Mouse (Mus musculus): ENCODE measurements at regions not wholly inside any gene's neighbourhood (a gene's known extent, or its start where the extent isn't known, plus 50 kb on each side); places are given as distances from the start of the nearest gene placed in this dataset.

- TF ChIP-seq CTCF (IDR thresholded peaks at IDR 0.05 in 2 of 3, conservative IDR thresholded peaks at IDR 0.05 in 1 of 3; ENCODE audit: control insufficient read depth in 1 of 3, insufficient read depth in 1 of 3, low read depth in 2 of 3, low read length in 3 of 3, poor library complexity in 1 of 3, severe bottlenecking in 1 of 3) (no peak), UBTF (IDR thresholded peaks at IDR 0.05; ENCODE audit: borderline replicate concordance, insufficient read depth, low read depth, low read length) (no peak), GATA1 (IDR thresholded peaks at IDR 0.05; ENCODE audit: low read depth, low read length) (no peak), RCOR1 (IDR thresholded peaks at IDR 0.05; ENCODE audit: low read depth, low read length) (no peak), TBP (IDR thresholded peaks at IDR 0.05; ENCODE audit: low read depth, low read length) (no peak), POLR2A (IDR thresholded peaks at IDR 0.05; ENCODE audit: control insufficient read depth in 1 of 2, insufficient read depth in 1 of 2, low read depth in 1 of 2, low read length in 2 of 2, poor library complexity in 1 of 2) (no peak), CHD1 (IDR thresholded peaks at IDR 0.05; ENCODE audit: low read depth, low read length) (no peak), EP300 (IDR thresholded peaks at IDR 0.05; ENCODE audit: low read depth in 1 of 2, low read length in 2 of 2) (no peak), GABPA (IDR thresholded peaks at IDR 0.05; ENCODE audit: low read depth, low read length) (no peak), MAFK (IDR thresholded peaks at IDR 0.05; ENCODE audit: borderline replicate concordance, low read depth, low read length) (no peak), USF1 (IDR thresholded peaks at IDR 0.05; ENCODE audit: low read depth, low read length) (no peak), TAL1 (IDR thresholded peaks at IDR 0.05; ENCODE audit: low read length) (no peak), NRF1 (IDR thresholded peaks at IDR 0.05; ENCODE audit: insufficient read depth, low read depth, low read length, poor library complexity, severe bottlenecking) (no peak)
Measured at GRCm38 (mm10) chr17:73032326-73032725, 75.5 kb upstream of the Lclat1 start.

All from MEL (cell line).